Mouse (Mus musculus) CH12.LX (cell line): ENCODE measurements around the gene Sh3glb2. TPM values are rescaled to one million over a fixed set of nuclear protein-coding genes. Genes with fewer than 3 reads are reported as not detected.

Source experiments
- DNase-seq: peaks from one replicate; pipeline ENCODE4 v3.0.0-alpha.2; 2013; ENCODE audit errors: extremely low read depth
- H3K27ac ChIP-seq: 2 replicates; pipeline ENCODE4 v1.5.1; 2012; ENCODE audit warnings: low read depth, mild to moderate bottlenecking, control low read depth, moderate library complexity; ENCODE audit not compliant: insufficient read depth
- H3K27me3 ChIP-seq: replicated peaks from 2 replicates; pipeline ENCODE3; 2012; ENCODE audit warnings: inconsistent platforms
- H3K36me3 ChIP-seq, 2 experiments: replicated peaks in 1 of 2; 2 replicates each; pipeline versions ENCODE3 to v1.6.1; 2012; ENCODE audit warnings: inconsistent platforms in 1 of 2, low read length in 1 of 2, mild to moderate bottlenecking in 1 of 2, mixed read lengths in 1 of 2, moderate library complexity in 1 of 2; ENCODE audit not compliant: control insufficient read depth in 1 of 2, insufficient read depth in 1 of 2
- H3K4me1 ChIP-seq, 2 experiments: 2 replicates each; pipeline ENCODE4 v1.6.1; 2012; ENCODE audit warnings: inconsistent platforms in 1 of 2, moderate library complexity in 1 of 2; ENCODE audit not compliant: insufficient read depth in 2 of 2, control insufficient read depth in 1 of 2
- H3K4me2 ChIP-seq: 2 replicates; pipeline ENCODE4 v1.6.1; 2012; ENCODE audit warnings: low read depth, mild to moderate bottlenecking, control low read depth; ENCODE audit not compliant: poor library complexity, insufficient read depth, severe bottlenecking
- H3K4me3 ChIP-seq, 3 experiments: fragments of 150-350 bp in 1 of 3; sonication (generic) in 1 of 3; replicated peaks in 1 of 3; 2 replicates each; pipeline versions ENCODE3 to v1.5.1; 2011 to 2012; ENCODE audit warnings: low read depth in 2 of 3, low read length in 2 of 3, mild to moderate bottlenecking in 2 of 3, moderate library complexity in 2 of 3, control low read depth in 1 of 3, improper control_type of control experiment in 1 of 3, inconsistent platforms in 1 of 3, mixed read lengths in 1 of 3; ENCODE audit not compliant: poor library complexity in 1 of 3
- H3K79me2 ChIP-seq: replicated peaks from 2 replicates; pipeline ENCODE4 v1.6.1; 2012; ENCODE audit warnings: mild to moderate bottlenecking, moderate library complexity; ENCODE audit not compliant: control insufficient read depth, poor library complexity, insufficient read depth, severe bottlenecking; ENCODE audit errors: extremely low read depth
- H3K9ac ChIP-seq: 2 replicates; pipeline ENCODE4 v1.6.1; 2012; ENCODE audit warnings: low read depth, mild to moderate bottlenecking, control low read depth, moderate library complexity; ENCODE audit not compliant: insufficient read depth
- H3K9me3 ChIP-seq: replicated peaks from 2 replicates; pipeline ENCODE3; 2012; ENCODE audit warnings: low read length, inconsistent platforms, mixed read lengths
- BHLHE40 ChIP-seq: IDR thresholded peaks from 2 replicates; pipeline ENCODE4 v1.6.1; 2011; ENCODE audit warnings: mild to moderate bottlenecking, low read depth, low read length, improper control_type of control experiment
- CHD2 ChIP-seq: IDR thresholded peaks from 2 replicates; pipeline ENCODE4 v1.6.1; 2011; ENCODE audit warnings: low read length, improper control_type of control experiment
- EP300 ChIP-seq: IDR thresholded peaks from 2 replicates; pipeline ENCODE4 v1.6.1; 2011; ENCODE audit warnings: low read length, improper control_type of control experiment
- HCFC1 ChIP-seq: IDR thresholded peaks from 2 replicates; pipeline ENCODE4 v1.6.1; 2012; ENCODE audit warnings: low read depth, mild to moderate bottlenecking, inconsistent platforms, low read length, improper control_type of control experiment
- JUN ChIP-seq: IDR thresholded peaks from 2 replicates; pipeline ENCODE4 v1.6.1; 2011; ENCODE audit warnings: low read depth, mild to moderate bottlenecking, low read length, improper control_type of control experiment, moderate library complexity; ENCODE audit not compliant: insufficient read depth
- KAT2A ChIP-seq: IDR thresholded peaks from 2 replicates; pipeline ENCODE4 v1.6.1; 2012; ENCODE audit warnings: low read length, improper control_type of control experiment, inconsistent platforms; ENCODE audit not compliant: insufficient replicate concordance
- MYC ChIP-seq: IDR thresholded peaks from 2 replicates; pipeline ENCODE4 v1.6.1; 2011; ENCODE audit warnings: low read depth, mild to moderate bottlenecking, improper control_type of control experiment, low read length
- NELFE ChIP-seq: IDR thresholded peaks from 2 replicates; pipeline ENCODE4 v1.6.1; 2011; ENCODE audit warnings: low read depth, low read length, improper control_type of control experiment
- POLR2A ChIP-seq: IDR thresholded peaks from 2 replicates; pipeline ENCODE4 v1.6.1; 2011; ENCODE audit warnings: low read depth, mild to moderate bottlenecking, improper control_type of control experiment, low read length
- POLR2AphosphoS2 ChIP-seq: IDR thresholded peaks from 2 replicates; pipeline ENCODE4 v1.6.1; 2011; ENCODE audit warnings: low read depth, low read length, improper control_type of control experiment
- RCOR1 ChIP-seq: conservative IDR thresholded peaks from 2 replicates; pipeline ENCODE4 v1.6.1; 2012; ENCODE audit warnings: low read depth, mild to moderate bottlenecking, inconsistent platforms, low read length, improper control_type of control experiment
- SMC3 ChIP-seq: IDR thresholded peaks from 2 replicates; pipeline ENCODE4 v1.6.1; 2011; ENCODE audit warnings: low read depth, low read length, improper control_type of control experiment
- USF1 ChIP-seq: IDR thresholded peaks from 2 replicates; pipeline ENCODE4 v1.6.1; 2014; ENCODE audit warnings: low read depth, mild to moderate bottlenecking, inconsistent platforms, low read length, improper control_type of control experiment
- dilution Hi-C: fragments of 300-500 bp; cut with MboI; formaldehyde crosslinking; loops from 2 replicates; pipeline ENCODE4 v1.14.3; 2020; ENCODE audit warnings: low sequenced_read_pairs; ENCODE audit not compliant: extremely low pct_unique_long_range_greater_than_20kb, extremely low pct_ligation_motif_present
- in situ Hi-C: fragments of 300-500 bp; cut with MboI; formaldehyde crosslinking; loops from 3 replicates; pipeline ENCODE4 v1.14.3; 2019; ENCODE audit warnings: low sequenced_read_pairs, low pct_ligation_motif_present, low pct_unique_long_range_greater_than_20kb, mixed read lengths
- polyA plus RNA-seq: library from polyadenylated mRNA; unstranded; fragments of >175 nt; gene quantifications from 2 replicates; pipeline ENCODE4 v1.2.1, GENCODE M21; 2012; ENCODE audit warnings: low read depth; ENCODE audit not compliant: insufficient read length
- total RNA-seq, 2 experiments: library from RNA; depleted of rRNA; stranded (reverse); fragments of 300-350 nt in 1 of 2; fragments of >200 nt in 1 of 2; gene quantifications; 2 replicates each; pipeline ENCODE4 v1.2.3; 2012 to 2014

Sh3glb2 gene
- total and polyA plus RNA-seq, 3 experiments: 27.2 to 47.8 (median 38.9) TPM

DNA sequence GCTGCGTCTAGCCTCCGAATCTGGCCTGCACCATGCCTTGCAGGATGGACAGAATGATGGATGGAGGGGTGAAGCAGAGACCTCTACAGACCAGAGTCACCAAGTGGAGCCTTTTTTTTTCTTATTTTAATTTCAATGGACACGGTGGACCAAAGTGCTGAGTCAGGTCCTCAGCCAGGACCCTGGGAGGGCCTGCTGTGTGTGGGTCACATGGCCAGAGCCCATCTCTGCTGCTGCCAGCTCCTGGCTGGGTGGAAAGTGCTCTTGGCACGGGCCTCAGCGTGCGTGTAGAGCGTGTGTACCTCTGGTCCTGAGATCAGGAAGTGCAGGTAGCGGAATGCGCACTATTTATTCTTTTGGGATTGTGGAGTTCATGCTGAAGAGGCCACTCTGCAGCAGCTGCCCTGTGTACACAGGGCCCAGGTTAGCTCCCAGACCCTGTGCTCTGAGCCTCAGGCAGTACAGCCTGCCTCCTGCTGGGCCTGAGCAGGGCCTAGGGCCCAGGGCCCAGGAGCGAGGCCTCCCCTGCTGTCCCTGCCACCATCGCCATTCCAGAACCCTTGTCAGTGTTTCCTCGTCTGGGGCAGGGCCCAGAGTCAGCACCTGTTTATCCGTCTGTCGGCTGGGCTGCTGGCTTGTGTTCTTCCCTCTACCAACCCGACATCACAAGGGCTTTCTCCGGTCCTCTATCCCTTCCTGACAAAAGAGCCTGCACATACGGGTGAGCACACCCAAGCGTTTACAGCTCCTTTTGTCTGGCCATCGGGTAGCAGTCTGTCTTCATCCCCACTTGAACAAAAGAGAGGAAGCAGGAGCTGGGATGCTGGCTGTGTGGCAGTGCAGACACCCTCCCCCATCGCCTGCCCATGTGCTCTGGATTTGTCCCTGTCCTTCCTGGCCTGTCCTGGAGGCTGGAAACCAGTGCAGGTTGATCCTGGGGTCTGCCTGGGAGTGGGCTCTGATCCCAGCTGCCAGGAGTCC lies 40.3 kb upstream of the Sh3glb2 start:
- Histone ChIP-seq H3K27me3 (no peaks in the 10 kb centered on the region), H3K79me2 (0 out of 2 replicates have a peak, but pooled peaks cover under 1% of the 10 kb centered on the region), H3K4me2 (no peak overlapping the region), H3K4me1 (no peaks in the 10 kb centered on the region), H3K9me3 (no peaks in the 10 kb centered on the region), H3K27ac (no peak overlapping the region), H3K36me3 (peaks cover 47 to 93% of the 10 kb centered on the region in 2 experiments), H3K9ac (no peak overlapping the region), H3K4me3 (no peak overlapping the region)
- dilution Hi-C loops: no loop called here
- TF ChIP-seq POLR2A: no peak
- DNase-seq: no peak
- in situ Hi-C loops: no loop called here

DNA sequence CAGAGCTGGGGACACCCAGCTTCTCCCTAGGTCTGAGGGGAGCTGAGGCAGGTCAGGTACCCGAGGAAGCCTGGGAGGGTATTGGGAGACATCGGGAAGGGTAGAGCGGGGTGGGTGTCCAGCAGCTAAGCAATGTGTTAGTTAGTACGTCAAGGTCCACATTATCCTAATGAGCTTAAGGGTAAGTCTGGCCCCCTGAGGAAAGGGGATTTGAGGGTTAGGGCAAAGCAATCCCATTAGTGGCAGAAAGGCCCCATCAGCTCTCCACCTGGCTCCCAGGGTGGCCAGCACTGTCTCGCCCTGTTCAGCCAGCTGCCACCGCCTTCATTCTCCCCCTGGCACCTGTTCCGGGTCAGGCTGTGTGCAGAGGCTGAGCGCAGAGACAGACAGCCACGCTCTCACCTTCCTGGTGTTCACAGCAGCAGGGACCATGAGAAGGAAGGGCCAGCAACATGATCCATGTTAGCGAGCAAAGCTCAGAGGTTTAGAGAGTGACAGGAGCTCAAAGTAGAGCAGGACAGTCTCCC lies 38.9 kb upstream of the Sh3glb2 start:
- TF ChIP-seq USF1 (no peak), MYC (no peak), HCFC1 (no peak), EP300 (no peak), KAT2A (no peak), NELFE (no peak), BHLHE40 (no peak), CHD2 (no peak), POLR2AphosphoS2 (no peak), JUN (no peak), RCOR1 (no peak), SMC3 (no peak)
- TF ChIP-seq, all 38 proteins: peak for 0
- Histone ChIP-seq H3K4me2 (no peak overlapping the region), H3K4me1 (peaks cover 9 to 13% of the 10 kb centered on the region in 2 experiments), H3K79me2 (0 out of 2 replicates have a peak, but pooled peaks cover 3% of the 10 kb centered on the region), H3K36me3 (peaks cover 44 to 92% of the 10 kb centered on the region in 2 experiments), H3K9ac (no peak overlapping the region), H3K4me3 (no peak overlapping the region), H3K9me3 (no peaks in the 10 kb centered on the region), H3K27ac (no peak overlapping the region), H3K27me3 (no peaks in the 10 kb centered on the region)
- no peak for DNase-seq
- dilution Hi-C loops: no loop called here
- in situ Hi-C loops: no loop called here
